Mouse (Mus musculus): ENCODE results near the gene Etnk1.

- TF ChIP-seq CTCF (IDR thresholded peaks at IDR 0.05; ENCODE audit: extremely low read depth, insufficient read depth, insufficient read length, insufficient replicate concordance) (no peak), POLR2A (IDR thresholded peaks at IDR 0.05; ENCODE audit: low read depth, low read length) (no peak)
Observed at GRCm38 (mm10) chr6:143179733-143180132, 12.7 kb downstream of the Etnk1 start.
